Mouse (Mus musculus): ENCODE measurements at regions not wholly inside any gene's neighbourhood (a gene's known extent, or its start where the extent isn't known, plus 50 kb on each side); places are given as distances from the start of the nearest gene placed in this dataset.

DNA sequence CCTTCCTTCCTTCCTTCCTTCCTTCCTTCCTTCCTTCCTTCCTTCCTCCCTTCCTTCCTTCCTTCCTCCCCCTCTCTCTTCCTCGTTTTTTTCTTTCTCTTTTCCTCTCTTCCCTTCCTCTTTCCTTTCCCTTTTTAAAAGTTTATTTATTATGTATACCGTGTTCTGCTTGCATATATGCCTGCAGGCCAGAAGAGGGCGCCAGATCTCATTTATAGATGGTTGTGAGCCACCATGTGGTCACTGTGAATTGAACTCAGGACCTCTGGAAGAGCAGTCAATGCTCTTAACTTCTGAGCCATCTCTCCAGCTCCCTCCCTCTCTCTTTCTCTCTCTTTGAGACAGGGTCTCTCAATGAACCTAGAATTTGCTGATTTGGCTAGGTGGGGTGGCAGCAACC is 157.2 kb upstream of the Mphosph6 start:
- Histone ChIP-seq H3K4me3 (ENCODE audit: low read depth, low read length) (no peak overlapping the region), H3K4me2 (no peak overlapping the region), H3K4me1 (ENCODE audit: control insufficient read depth, insufficient read depth, low read length) (no peaks in the 10 kb centered on the region), H3K36me3 (ENCODE audit: control insufficient read depth, insufficient read depth, low read length) (no peaks in the 10 kb centered on the region), H3K27ac (ENCODE audit: low read depth, low read length) (no peak overlapping the region), H3K9me3 (ENCODE audit: control insufficient read depth, low read length) (no peaks in the 10 kb centered on the region), H3K27me3 (ENCODE audit: control insufficient read depth, insufficient read depth, low read length) (no peaks in the 10 kb centered on the region), H3K9ac (ENCODE audit: low read length) (no peak overlapping the region)
- peak; percentile 31 for DNase-seq (ENCODE audit: low spot score, missing footprints)
- ATAC-seq (ENCODE audit: low FRiP score): no peak
- 37% methylated on average over 3 of the region's 3 CpGs for WGBS

DNA sequence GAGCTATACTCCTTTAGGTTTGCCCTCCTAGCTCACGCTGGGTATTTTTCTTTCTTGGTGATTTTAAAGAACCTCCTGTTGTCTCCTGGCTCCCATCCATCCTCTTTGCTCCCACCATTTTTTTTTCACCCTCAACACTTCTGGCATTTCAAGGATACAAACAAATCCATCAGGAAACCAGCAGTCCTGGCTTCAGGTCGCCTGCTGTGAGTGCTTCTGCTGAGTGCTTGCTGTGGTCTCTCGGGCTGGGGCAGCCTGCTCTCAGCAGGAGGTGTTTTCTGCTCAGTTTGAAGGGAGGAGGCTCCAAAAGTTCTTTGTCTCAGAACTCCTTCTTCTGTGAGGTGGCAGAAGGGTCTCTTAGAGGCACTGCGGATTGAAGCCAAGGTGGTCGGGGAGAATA is 149.9 kb upstream of the Mphosph6 start:
- Histone ChIP-seq H3K4me1 (ENCODE audit: control insufficient read depth, insufficient read depth, low read length) (no peaks in the 10 kb centered on the region), H3K9me3 (ENCODE audit: control insufficient read depth, low read length) (no peaks in the 10 kb centered on the region), H3K27me3 (ENCODE audit: control insufficient read depth, insufficient read depth, low read length) (no peaks in the 10 kb centered on the region), H3K27ac (ENCODE audit: low read depth, low read length) (no peak overlapping the region), H3K4me2 (no peak overlapping the region), H3K4me3 (ENCODE audit: low read depth, low read length) (no peak overlapping the region), H3K9ac (ENCODE audit: low read length) (no peak overlapping the region), H3K36me3 (ENCODE audit: control insufficient read depth, insufficient read depth, low read length) (no peaks in the 10 kb centered on the region)
- DNase-seq (ENCODE audit: low spot score, missing footprints) (peak; percentile 73), ATAC-seq (ENCODE audit: low FRiP score) (no peak)
- WGBS: 21% methylated on average over 5 of the region's 5 CpGs

- Histone ChIP-seq H3K4me3 (ENCODE audit: low read depth, low read length) (no peak overlapping the region), H3K4me2 (no peak overlapping the region), H3K4me1 (ENCODE audit: control insufficient read depth, insufficient read depth, low read length) (no peaks in the 10 kb centered on the region), H3K9me3 (ENCODE audit: control insufficient read depth, low read length) (no peaks in the 10 kb centered on the region), H3K36me3 (ENCODE audit: control insufficient read depth, insufficient read depth, low read length) (no peaks in the 10 kb centered on the region), H3K27ac (ENCODE audit: low read depth, low read length) (no peak overlapping the region), H3K27me3 (ENCODE audit: control insufficient read depth, insufficient read depth, low read length) (no peaks in the 10 kb centered on the region), H3K9ac (ENCODE audit: low read length) (no peak overlapping the region)
- peak; percentile 51 for DNase-seq (ENCODE audit: low spot score, missing footprints)
- 86% methylated on average over 3 of the region's 3 CpGs for WGBS
- no peak for ATAC-seq (ENCODE audit: low FRiP score)
These were observed 144.8 kb upstream of the Mphosph6 start for GRCm38 (mm10) chr8:117946540-117946939.

DNA sequence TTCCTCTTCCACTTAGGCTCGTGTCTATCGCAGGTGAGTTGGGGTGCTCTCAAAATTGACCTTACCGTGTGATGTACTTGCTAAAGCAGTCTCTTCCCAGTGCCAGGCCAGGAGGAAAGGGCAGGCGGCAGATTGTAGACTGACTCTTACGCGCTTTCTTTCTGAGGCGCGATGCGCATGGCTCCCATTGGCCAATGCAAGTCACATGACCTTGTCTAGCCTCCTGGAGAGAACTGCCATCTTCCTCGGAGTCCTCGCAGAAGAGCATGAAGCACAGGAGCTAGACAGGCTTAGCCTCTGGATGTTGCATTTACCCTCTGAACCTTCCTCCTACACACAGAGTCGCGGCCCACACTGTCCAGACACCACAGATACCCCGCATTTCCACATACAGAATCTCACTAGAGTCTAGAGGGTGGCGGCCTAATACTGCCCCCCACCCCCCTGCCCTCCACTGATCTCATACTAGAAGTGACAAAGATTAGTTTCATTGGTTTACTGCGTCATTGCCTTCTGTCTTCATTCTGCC is 132.9 kb upstream of the Mphosph6 start:
- Histone ChIP-seq H3K9me3 (ENCODE audit: control insufficient read depth, low read length) (no peaks in the 10 kb centered on the region; the same call in 1 of the 2 replicates), H3K4me2 (no peak overlapping the region), H3K36me3 (ENCODE audit: control insufficient read depth, insufficient read depth, low read length) (no peaks in the 10 kb centered on the region), H3K4me1 (ENCODE audit: control insufficient read depth, insufficient read depth, low read length) (peaks cover under 1% of the 10 kb centered on the region; the same call in 1 of the 2 replicates), H3K27me3 (ENCODE audit: control insufficient read depth, insufficient read depth, low read length) (no peaks in the 10 kb centered on the region), H3K9ac (ENCODE audit: low read length) (no peak overlapping the region), H3K27ac (ENCODE audit: low read depth, low read length) (no peak overlapping the region), H3K4me3 (ENCODE audit: low read depth, low read length) (no peak overlapping the region)
- DNase-seq (ENCODE audit: low spot score, missing footprints): no peak
- 95% methylated on average over 16 of the region's 16 CpGs for WGBS
- peak; percentile 58 for ATAC-seq (ENCODE audit: low FRiP score)

DNA sequence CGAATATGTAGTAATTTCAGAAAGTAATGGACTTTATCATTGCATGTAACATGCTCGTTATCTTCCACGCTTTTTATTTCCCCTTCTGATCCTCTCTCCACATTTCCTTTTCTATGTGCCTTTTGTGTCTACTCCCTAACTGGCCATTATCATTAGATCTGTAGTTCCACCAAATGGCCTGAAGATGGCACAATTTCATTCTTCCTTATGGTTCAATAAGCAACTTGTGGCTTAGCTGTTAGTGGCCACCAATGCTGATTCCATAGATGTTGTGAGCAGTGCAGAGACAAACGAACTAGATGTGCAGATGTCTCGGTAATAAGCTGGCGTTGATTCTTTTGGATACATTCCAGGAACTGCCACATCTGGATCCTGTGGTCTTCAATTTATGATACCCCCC is 128.9 kb upstream of the Mphosph6 start:
- DNase-seq (ENCODE audit: low spot score, missing footprints) (peak; percentile 91), ATAC-seq (ENCODE audit: low FRiP score) (0 out of 2 replicates have a peak, but pooled peaks have one; percentile 28)
- peaks cover 4% of the 10 kb centered on the region for H3K4me1 ChIP-seq (ENCODE audit: control insufficient read depth, insufficient read depth, low read length)
- no peaks in the 10 kb centered on the region for H3K36me3 ChIP-seq (ENCODE audit: control insufficient read depth, insufficient read depth, low read length)
- no peak overlapping the region for H3K9ac ChIP-seq (ENCODE audit: low read length)
- no peak overlapping the region for H3K4me2 ChIP-seq
- H3K4me3 ChIP-seq (ENCODE audit: low read depth, low read length): no peak overlapping the region
- no peak overlapping the region for H3K27ac ChIP-seq (ENCODE audit: low read depth, low read length)
- no peaks in the 10 kb centered on the region for H3K27me3 ChIP-seq (ENCODE audit: control insufficient read depth, insufficient read depth, low read length)
- H3K9me3 ChIP-seq (ENCODE audit: control insufficient read depth, low read length): no peaks in the 10 kb centered on the region; the same call in 1 of the 2 replicates
- WGBS: 64% methylated on average over 6 of the region's 6 CpGs

DNA sequence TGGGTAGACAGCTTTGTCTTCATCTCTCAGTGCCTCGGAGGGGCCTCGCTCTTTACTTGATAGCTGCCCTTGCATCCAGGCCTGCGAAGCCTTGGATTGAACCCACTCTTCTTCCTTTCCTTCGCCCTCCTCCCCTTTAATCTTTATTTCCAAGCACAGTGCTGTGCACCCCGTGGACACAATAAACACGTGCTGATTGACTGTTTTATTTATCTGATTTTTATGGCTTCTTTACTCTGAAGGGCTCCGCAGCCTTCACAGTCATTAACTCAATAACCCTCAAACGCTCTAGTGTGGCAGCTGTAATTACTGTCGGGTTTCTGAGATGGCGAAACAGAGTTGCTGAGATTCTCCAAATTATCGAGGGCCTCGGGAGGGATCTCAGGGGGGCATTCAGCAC is 127.9 kb upstream of the Mphosph6 start:
- H3K36me3 ChIP-seq (ENCODE audit: control insufficient read depth, insufficient read depth, low read length): no peaks in the 10 kb centered on the region
- 72% methylated on average over 12 of the region's 12 CpGs for WGBS
- H3K9ac ChIP-seq (ENCODE audit: low read length): no peak overlapping the region
- no peaks in the 10 kb centered on the region for H3K27me3 ChIP-seq (ENCODE audit: control insufficient read depth, insufficient read depth, low read length)
- H3K4me3 ChIP-seq (ENCODE audit: low read depth, low read length): no peak overlapping the region
- ATAC-seq (ENCODE audit: low FRiP score) (no peak), DNase-seq (ENCODE audit: low spot score, missing footprints) (no peak)
- H3K27ac ChIP-seq (ENCODE audit: low read depth, low read length): no peak overlapping the region
- H3K4me1 ChIP-seq (ENCODE audit: control insufficient read depth, insufficient read depth, low read length): peaks cover 4% of the 10 kb centered on the region
- no peaks in the 10 kb centered on the region; the same call in 1 of the 2 replicates for H3K9me3 ChIP-seq (ENCODE audit: control insufficient read depth, low read length)
- no peak overlapping the region for H3K4me2 ChIP-seq

DNA sequence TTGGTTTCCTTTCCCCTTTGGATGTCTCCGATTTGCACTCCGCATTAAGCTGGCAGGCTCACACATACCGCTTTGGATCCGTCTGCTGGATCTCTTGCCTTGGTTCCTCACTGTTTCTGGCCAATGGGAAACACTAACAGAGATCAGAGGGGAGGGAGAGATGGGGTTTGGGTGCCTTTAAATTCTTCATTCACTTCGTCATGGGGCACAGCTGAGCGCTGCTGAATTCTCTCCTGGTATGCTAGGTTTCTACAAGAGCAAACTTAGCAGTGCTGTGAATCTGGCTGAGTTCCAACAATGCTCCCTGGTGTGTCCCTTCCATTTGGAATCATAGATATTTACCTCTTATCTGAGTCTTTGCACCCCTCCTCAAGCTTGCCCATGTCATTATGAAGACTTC is 121.6 kb upstream of the Mphosph6 start:
- Histone ChIP-seq H3K27ac (ENCODE audit: low read depth, low read length) (no peak overlapping the region), H3K36me3 (ENCODE audit: control insufficient read depth, insufficient read depth, low read length) (no peaks in the 10 kb centered on the region), H3K4me1 (ENCODE audit: control insufficient read depth, insufficient read depth, low read length) (no peaks in the 10 kb centered on the region), H3K4me2 (no peak overlapping the region), H3K9ac (ENCODE audit: low read length) (no peak overlapping the region), H3K27me3 (ENCODE audit: control insufficient read depth, insufficient read depth, low read length) (no peaks in the 10 kb centered on the region), H3K4me3 (ENCODE audit: low read depth, low read length) (no peak overlapping the region), H3K9me3 (ENCODE audit: control insufficient read depth, low read length) (no peaks in the 10 kb centered on the region)
- ATAC-seq (ENCODE audit: low FRiP score) (no peak), DNase-seq (ENCODE audit: low spot score, missing footprints) (no peak)
- WGBS: 85% methylated on average over 6 of the region's 6 CpGs

GRCm38 (mm10) chr8:117903052-117903451 is 101.3 kb upstream of the Mphosph6 start:
- ATAC-seq (ENCODE audit: low FRiP score) (no peak), DNase-seq (ENCODE audit: low spot score, missing footprints) (no peak)
- WGBS: 66% methylated on average over 8 of the region's 8 CpGs
- Histone ChIP-seq H3K36me3 (ENCODE audit: control insufficient read depth, insufficient read depth, low read length) (no peaks in the 10 kb centered on the region), H3K4me2 (no peak overlapping the region), H3K27ac (ENCODE audit: low read depth, low read length) (no peak overlapping the region), H3K4me1 (ENCODE audit: control insufficient read depth, insufficient read depth, low read length) (no peaks in the 10 kb centered on the region), H3K4me3 (ENCODE audit: low read depth, low read length) (no peak overlapping the region), H3K9ac (ENCODE audit: low read length) (no peak overlapping the region), H3K27me3 (ENCODE audit: control insufficient read depth, insufficient read depth, low read length) (no peaks in the 10 kb centered on the region), H3K9me3 (ENCODE audit: control insufficient read depth, low read length) (no peaks in the 10 kb centered on the region)

- no peak overlapping the region for H3K27ac ChIP-seq (ENCODE audit: low read depth, low read length)
- H3K36me3 ChIP-seq (ENCODE audit: control insufficient read depth, insufficient read depth, low read length): no peaks in the 10 kb centered on the region
- H3K4me1 ChIP-seq (ENCODE audit: control insufficient read depth, insufficient read depth, low read length): no peaks in the 10 kb centered on the region
- H3K9me3 ChIP-seq (ENCODE audit: control insufficient read depth, low read length): no peaks in the 10 kb centered on the region
- H3K4me2 ChIP-seq: no peak overlapping the region
- H3K9ac ChIP-seq (ENCODE audit: low read length): no peak overlapping the region
- no peak for DNase-seq (ENCODE audit: low spot score, missing footprints)
- H3K4me3 ChIP-seq (ENCODE audit: low read depth, low read length): no peak overlapping the region
- ATAC-seq (ENCODE audit: low FRiP score): no peak
- no peaks in the 10 kb centered on the region for H3K27me3 ChIP-seq (ENCODE audit: control insufficient read depth, insufficient read depth, low read length)
These were observed 98.1 kb upstream of the Mphosph6 start for GRCm38 (mm10) chr8:117899892-117900291.

Measured in midbrain, embryonic 11.5 days (tissue).